Mouse (Mus musculus) myocyte (in vitro differentiated cells): ENCODE data around the gene Camkk2. TPM values are rescaled to one million over a fixed set of nuclear protein-coding genes. Genes with fewer than 3 reads are reported as not detected.

Experiments
- H3K27me3 ChIP-seq: one replicate; pipeline ENCODE4 v1.6.1; 2011; ENCODE audit not compliant: control insufficient read depth, insufficient read depth, insufficient read length
- H3K36me3 ChIP-seq: one replicate; pipeline ENCODE4 v1.6.1; 2011; ENCODE audit not compliant: control insufficient read depth, insufficient read depth
- H3K4me2 ChIP-seq: one replicate; pipeline ENCODE4 v1.6.1; 2011; ENCODE audit warnings: low read depth, control low read depth
- H3K4me3 ChIP-seq: one replicate; pipeline ENCODE4 v1.5.1; 2011; ENCODE audit warnings: mild to moderate bottlenecking, control low read depth, moderate library complexity
- H3K79me2 ChIP-seq: one replicate; pipeline ENCODE4 v1.6.1; 2011; ENCODE audit not compliant: control insufficient read depth, insufficient read depth
- H3ac ChIP-seq: one replicate; pipeline ENCODE4 v1.6.1; 2011; ENCODE audit not compliant: control insufficient read depth, insufficient read length
- CEBPB ChIP-seq: IDR thresholded peaks from 2 replicates; pipeline ENCODE4 v1.6.1; 2011; ENCODE audit warnings: mild to moderate bottlenecking, moderate library complexity; ENCODE audit not compliant: poor library complexity, insufficient read depth, severe bottlenecking
- E2F4 ChIP-seq: IDR thresholded peaks from one replicate; pipeline ENCODE4 v1.6.1; 2011; ENCODE audit warnings: mild to moderate bottlenecking, control low read depth, moderate library complexity; ENCODE audit not compliant: insufficient read depth
- MAX ChIP-seq: IDR thresholded peaks from one replicate; pipeline ENCODE4 v1.6.1; 2011; ENCODE audit warnings: low read depth, mild to moderate bottlenecking, control low read depth
- MYOD1 ChIP-seq, 3 experiments: IDR thresholded peaks; one replicate each; pipeline ENCODE4 v1.6.1; 2011; ENCODE audit warnings: control low read depth in 2 of 3, low read depth in 2 of 3, mild to moderate bottlenecking in 2 of 3, moderate library complexity in 1 of 3; ENCODE audit not compliant: insufficient read length in 2 of 3, control insufficient read depth in 1 of 3
- MYOG ChIP-seq, 3 experiments: IDR thresholded peaks; one replicate each; pipeline ENCODE4 v1.6.1; 2011; ENCODE audit warnings: control low read depth in 2 of 3, low read depth in 2 of 3, mild to moderate bottlenecking in 2 of 3; ENCODE audit not compliant: insufficient read length in 2 of 3, control insufficient read depth in 1 of 3, insufficient read depth in 1 of 3
- POLR2A ChIP-seq: IDR thresholded peaks from one replicate; pipeline ENCODE4 v1.6.1; 2011; ENCODE audit warnings: low read depth, mild to moderate bottlenecking, control low read depth, moderate library complexity; ENCODE audit not compliant: insufficient read length
- POLR2AphosphoS2 ChIP-seq: IDR thresholded peaks from one replicate; pipeline ENCODE4 v1.6.1; 2011; ENCODE audit warnings: low read depth, control low read depth; ENCODE audit not compliant: insufficient read length
- REST ChIP-seq: IDR thresholded peaks from one replicate; pipeline ENCODE4 v1.6.1; 2011; ENCODE audit warnings: mild to moderate bottlenecking, control low read depth, moderate library complexity; ENCODE audit not compliant: insufficient read depth, insufficient read length
- SRF ChIP-seq: IDR thresholded peaks from one replicate; pipeline ENCODE4 v1.6.1; 2011; ENCODE audit warnings: low read depth; ENCODE audit not compliant: control insufficient read depth, insufficient read length
- TCF12 ChIP-seq: IDR thresholded peaks from one replicate; pipeline ENCODE4 v1.6.1; 2011; ENCODE audit warnings: mild to moderate bottlenecking, control low read depth; ENCODE audit not compliant: poor library complexity, insufficient read depth, severe bottlenecking
- TCF3 ChIP-seq: IDR thresholded peaks from one replicate; pipeline ENCODE4 v1.6.1; 2011; ENCODE audit warnings: low read depth, control low read depth; ENCODE audit not compliant: insufficient read length
- USF1 ChIP-seq: IDR thresholded peaks from one replicate; pipeline ENCODE4 v1.6.1; 2011; ENCODE audit warnings: low read depth, mild to moderate bottlenecking, control low read depth, moderate library complexity
- polyA plus RNA-seq: library from polyadenylated mRNA; unstranded; fragments of >200 nt; fragmentation: generic; extraction: Trizol; gene quantifications from one replicate; pipeline ENCODE4 v1.2.1, GENCODE M21; 2012; ENCODE audit warnings: missing spikeins

The Camkk2 gene
- polyA plus RNA-seq, 1 experiment: 8.2 TPM

- Histone ChIP-seq H3K4me2 (no peak overlapping the region), H3K36me3 (no peaks in the 10 kb centered on the region), H3K4me3 (no peak overlapping the region), H3ac (no peak overlapping the region), H3K79me2 (no peaks in the 10 kb centered on the region), H3K27me3 (no peaks in the 10 kb centered on the region)
- TF ChIP-seq SRF (no peak), POLR2AphosphoS2 (no peak), REST (no peak), MYOG (IDR thresholded peaks at IDR 0.05; ENCODE audit: control insufficient read depth in 1 of 3, insufficient read depth in 1 of 3, insufficient read length in 2 of 3, low read depth in 2 of 3) (no peak), USF1 (no peak), POLR2A (no peak), E2F4 (no peak), TCF3 (no peak), CEBPB (no peak), MAX (no peak)
Observed at GRCm38 (mm10) chr5:122698701-122699060, 80.5 kb downstream of the Camkk2 start.

- H3K36me3 ChIP-seq: no peaks in the 10 kb centered on the region
- TF ChIP-seq E2F4: no peak
- no peak for TF ChIP-seq REST
- no peak for TF ChIP-seq MAX
- TF ChIP-seq POLR2A: no peak
- H3K4me3 ChIP-seq: no peak overlapping the region
- H3ac ChIP-seq: no peak overlapping the region
- H3K79me2 ChIP-seq: no peaks in the 10 kb centered on the region
- no peaks in the 10 kb centered on the region for H3K27me3 ChIP-seq
- H3K4me2 ChIP-seq: no peak overlapping the region
Observed at GRCm38 (mm10) chr5:122698041-122698700, 81.0 kb downstream of the Camkk2 start.

DNA sequence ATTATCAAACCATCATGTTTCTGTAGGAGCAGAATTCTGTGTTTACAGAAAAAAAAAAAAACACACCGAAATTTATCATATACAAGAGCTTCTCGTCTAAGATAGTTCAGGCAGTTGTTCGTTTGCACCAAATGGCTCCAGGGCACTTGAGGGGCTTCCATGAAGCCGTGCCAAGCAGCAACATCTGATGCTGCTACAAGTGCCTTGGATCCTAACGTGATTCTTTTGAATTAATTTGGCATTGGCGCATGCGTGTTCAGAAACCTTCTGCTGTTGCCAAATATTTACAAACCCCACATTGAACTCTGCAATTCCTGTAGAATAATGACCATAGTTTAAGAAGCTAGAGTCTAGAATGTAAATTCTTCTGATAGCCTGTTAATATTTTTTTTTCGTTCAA, 83.7 kb downstream of the Camkk2 start:
- peaks cover 5% of the 10 kb centered on the region for H3K27me3 ChIP-seq
- H3ac ChIP-seq: no peak overlapping the region
- no peak for TF ChIP-seq E2F4
- no peak for TF ChIP-seq POLR2AphosphoS2
- TF ChIP-seq POLR2A: no peak
- TF ChIP-seq TCF12: no peak
- no peak for TF ChIP-seq MYOD1 (IDR thresholded peaks at IDR 0.05; ENCODE audit: control insufficient read depth in 1 of 3, insufficient read length in 2 of 3, low read depth in 2 of 3)
- no peak for TF ChIP-seq CEBPB
- TF ChIP-seq USF1: no peak
- no peak for TF ChIP-seq REST
- TF ChIP-seq SRF: no peak
- no peak for TF ChIP-seq TCF3
- TF ChIP-seq MAX: no peak
- no peak for TF ChIP-seq MYOG (IDR thresholded peaks at IDR 0.05; ENCODE audit: control insufficient read depth in 1 of 3, insufficient read depth in 1 of 3, insufficient read length in 2 of 3, low read depth in 2 of 3)
- H3K36me3 ChIP-seq: no peaks in the 10 kb centered on the region
- no peaks in the 10 kb centered on the region for H3K79me2 ChIP-seq
- H3K4me2 ChIP-seq: no peak overlapping the region
- H3K4me3 ChIP-seq: no peak overlapping the region

- H3K27me3 ChIP-seq: peaks cover 5% of the 10 kb centered on the region
- H3K4me3 ChIP-seq: no peak overlapping the region
- no peaks in the 10 kb centered on the region for H3K36me3 ChIP-seq
- H3ac ChIP-seq: no peak overlapping the region
- TF ChIP-seq E2F4: no peak
- no peak for TF ChIP-seq MYOG (IDR thresholded peaks at IDR 0.05; ENCODE audit: control insufficient read depth in 1 of 3, insufficient read depth in 1 of 3, insufficient read length in 2 of 3, low read depth in 2 of 3)
- TF ChIP-seq TCF12: no peak
- no peak for TF ChIP-seq MYOD1 (IDR thresholded peaks at IDR 0.05; ENCODE audit: control insufficient read depth in 1 of 3, insufficient read length in 2 of 3, low read depth in 2 of 3)
- TF ChIP-seq POLR2A: no peak
- TF ChIP-seq POLR2AphosphoS2: no peak
- TF ChIP-seq USF1: no peak
- no peak for TF ChIP-seq CEBPB
- TF ChIP-seq MAX: no peak
- TF ChIP-seq TCF3: no peak
- TF ChIP-seq REST: no peak
- TF ChIP-seq SRF: no peak
- no peaks in the 10 kb centered on the region for H3K79me2 ChIP-seq
- H3K4me2 ChIP-seq: no peak overlapping the region
Observed at GRCm38 (mm10) chr5:122693431-122694207, 85.6 kb downstream of the Camkk2 start.

- peaks cover 5% of the 10 kb centered on the region for H3K27me3 ChIP-seq
- H3K4me2 ChIP-seq: no peak overlapping the region
- TF ChIP-seq USF1 (no peak), POLR2A (no peak), TCF3 (no peak), E2F4 (no peak), POLR2AphosphoS2 (no peak), MYOG (IDR thresholded peaks at IDR 0.05; ENCODE audit: control insufficient read depth in 1 of 3, insufficient read depth in 1 of 3, insufficient read length in 2 of 3, low read depth in 2 of 3) (no peak), SRF (no peak), TCF12 (no peak), CEBPB (no peak), REST (no peak), MAX (no peak), MYOD1 (IDR thresholded peaks at IDR 0.05; ENCODE audit: control insufficient read depth in 1 of 3, insufficient read length in 2 of 3, low read depth in 2 of 3) (no peak)
- no peak overlapping the region for H3ac ChIP-seq
- H3K79me2 ChIP-seq: no peaks in the 10 kb centered on the region
- H3K4me3 ChIP-seq: no peak overlapping the region
- H3K36me3 ChIP-seq: no peaks in the 10 kb centered on the region
Observed at GRCm38 (mm10) chr5:122690486-122690885, 88.7 kb downstream of the Camkk2 start.
